Mouse (Mus musculus): ENCODE measurements around the gene Taar7b.

DNA sequence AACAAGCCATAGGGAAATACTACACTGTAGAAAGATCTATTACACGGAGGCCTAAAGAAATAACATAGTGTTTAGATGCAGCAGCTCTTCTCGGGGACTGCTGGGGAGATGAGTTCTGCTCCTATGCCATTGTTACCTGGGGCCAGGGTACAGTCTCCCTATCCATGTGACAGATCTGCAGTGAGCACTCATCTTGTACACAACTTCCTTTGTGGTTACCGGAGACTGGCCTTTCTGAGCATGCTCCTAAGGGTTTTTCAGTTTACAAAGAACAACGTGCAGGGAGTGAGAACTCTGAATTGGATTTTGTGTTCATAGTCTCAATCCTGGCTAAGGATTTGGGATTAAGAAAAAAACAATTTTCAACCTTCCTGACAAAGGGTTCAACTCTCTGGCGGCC, 13.3 kb upstream of the Taar7b start:
- TF ChIP-seq POLR2A (IDR thresholded peaks at IDR 0.05; ENCODE audit: insufficient read length, low read depth) (no peak), MAX (IDR thresholded peaks at IDR 0.05; ENCODE audit: low read depth) (no peak), CEBPB (IDR thresholded peaks at IDR 0.05; ENCODE audit: insufficient read depth, poor library complexity, severe bottlenecking) (no peak), MYOD1 (IDR thresholded peaks at IDR 0.05; ENCODE audit: control insufficient read depth in 1 of 3, insufficient read length in 2 of 3, low read depth in 2 of 3) (no peak), TCF12 (IDR thresholded peaks at IDR 0.05; ENCODE audit: insufficient read depth, poor library complexity, severe bottlenecking) (no peak)

Measured in myocyte (in vitro differentiated cells).